Mouse (Mus musculus): ENCODE results near the gene Dus3l.

- TF ChIP-seq CTCF (IDR thresholded peaks at IDR 0.05; ENCODE audit: borderline replicate concordance, control insufficient read depth, extremely low read depth, insufficient read depth, low read length, poor library complexity) (no peak), POLR2A (IDR thresholded peaks at IDR 0.05; ENCODE audit: control insufficient read depth, extremely low read depth, insufficient read depth, low read length, poor library complexity) (no peak)
Observed at GRCm38 (mm10) chr17:56722441-56722840, 42.1 kb upstream of the Dus3l start.
